Mouse (Mus musculus) splenic B cell, adult 2 months (primary cell): ENCODE results near the gene Sla2.
"Not testable (repeated sequence)": the region's sequence is repeated elsewhere in the genome, so short reads cannot be mapped to it uniquely, and the experiment has no call there.

Experiments
- DNase-seq: peaks from one replicate; pipeline ENCODE4 v3.0.0-alpha.2; 2011; ENCODE audit warnings: low read depth, low spot score
- H3K27me3 ChIP-seq: 2 replicates; pipeline ENCODE4 v1.6.1; 2012; ENCODE audit warnings: mild to moderate bottlenecking, low read length, moderate library complexity, mixed read lengths; ENCODE audit not compliant: control insufficient read depth, poor library complexity, insufficient read depth, severe bottlenecking
- H3K36me3 ChIP-seq: 2 replicates; pipeline ENCODE4 v1.6.1; 2012; ENCODE audit warnings: mild to moderate bottlenecking, low read length, moderate library complexity, mixed read lengths; ENCODE audit not compliant: control insufficient read depth, poor library complexity, insufficient read depth, severe bottlenecking

Gene Sla2

GRCm38 (mm10) chr2:156916419-156917125, 29.6 kb upstream of the Sla2 start:
- H3K27me3 ChIP-seq, result no peaks in the 10 kb centered on the region
- DNase-seq, result no peak
- no peaks in the 10 kb centered on the region for H3K36me3 ChIP-seq

GRCm38 (mm10) chr2:156915559-156915958, 28.6 kb upstream of the Sla2 start:
- H3K36me3 ChIP-seq, result no peaks in the 10 kb centered on the region
- DNase-seq, result no peak
- H3K27me3 ChIP-seq, result no peaks in the 10 kb centered on the region

DNA sequence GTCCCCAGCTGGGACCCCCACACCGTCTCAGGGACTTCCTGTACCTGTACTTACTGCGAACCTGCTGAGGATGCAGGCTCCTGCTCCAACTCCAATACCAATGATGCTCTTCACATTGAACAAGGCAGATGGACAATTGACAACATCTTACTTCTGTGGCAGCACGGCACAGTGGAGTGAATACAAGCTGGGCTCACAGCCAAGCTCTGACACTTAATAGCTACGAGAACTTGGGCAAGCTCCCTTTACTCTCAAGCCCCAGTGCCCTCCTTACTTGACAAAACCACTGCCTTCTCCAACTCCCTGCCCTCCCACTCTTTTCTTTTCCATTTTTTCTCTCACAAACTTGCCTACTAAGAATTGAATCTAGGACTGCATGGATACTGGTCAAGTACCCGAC, 26.2 kb upstream of the Sla2 start:
- DNase-seq, result no peak
- Histone ChIP-seq H3K36me3 (no peaks in the 10 kb centered on the region), H3K27me3 (no peaks in the 10 kb centered on the region)

DNA sequence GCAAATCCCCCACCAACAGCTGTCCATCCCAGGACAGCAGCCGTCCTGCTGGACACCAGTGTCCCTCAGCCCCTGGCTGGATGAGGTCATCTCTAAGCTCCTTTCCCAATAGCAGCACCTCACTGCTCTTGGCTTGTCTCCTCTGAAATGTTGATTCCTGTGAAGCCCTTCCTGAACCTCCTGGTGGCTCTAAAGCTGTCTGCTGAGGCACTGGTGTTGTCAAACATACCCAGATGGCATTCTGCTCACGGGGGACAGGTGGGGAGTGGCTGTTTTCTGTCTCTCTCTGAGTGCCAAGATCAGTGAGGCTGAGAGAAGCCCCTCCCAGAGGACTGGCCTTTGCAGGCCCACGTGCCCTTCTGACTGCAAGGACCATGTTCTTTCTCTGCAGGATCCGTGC, 18.9 kb upstream of the Sla2 start:
- DNase-seq, H3K27me3 ChIP-seq, H3K36me3 ChIP-seq: not testable (repeated sequence)

- DNase-seq, result no peak
- H3K36me3 ChIP-seq, result no peaks in the 10 kb centered on the region
- H3K27me3 ChIP-seq, result no peaks in the 10 kb centered on the region
Observed at GRCm38 (mm10) chr2:156904976-156905717, 18.2 kb upstream of the Sla2 start.

- H3K36me3 ChIP-seq, result no peaks in the 10 kb centered on the region
- no peaks in the 10 kb centered on the region for H3K27me3 ChIP-seq
- no peak for DNase-seq
Observed at GRCm38 (mm10) chr2:156903367-156903766, 16.4 kb upstream of the Sla2 start.

- H3K27me3 ChIP-seq, DNase-seq: not testable (repeated sequence)
Observed at GRCm38 (mm10) chr2:156902411-156902810, 15.4 kb upstream of the Sla2 start.

DNA sequence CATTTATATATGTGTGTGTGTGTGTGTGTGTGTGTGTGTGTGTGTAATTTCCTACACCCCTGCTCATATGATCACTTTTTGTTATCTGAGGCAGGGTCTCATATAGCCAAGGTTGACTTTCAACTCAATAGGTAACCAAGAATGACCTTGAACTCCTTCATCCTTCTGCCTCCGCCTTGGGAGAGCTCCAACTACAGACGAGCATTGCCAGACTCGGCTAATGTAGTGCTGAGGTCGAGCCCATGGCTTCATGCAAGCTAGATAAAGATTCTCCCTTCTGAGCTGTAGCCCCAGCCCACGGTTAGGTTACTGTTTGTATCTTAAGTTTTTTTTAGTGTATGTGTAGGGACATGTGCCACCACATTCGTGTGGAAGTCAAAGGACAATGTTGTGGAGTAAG, 14.9 kb upstream of the Sla2 start:
- no peaks in the 10 kb centered on the region for H3K36me3 ChIP-seq
- H3K27me3 ChIP-seq, result no peaks in the 10 kb centered on the region
- DNase-seq, result no peak

More at GRCm38 (mm10) chr2:156902411-156902810, 15.4 kb upstream of the Sla2 start:
- H3K36me3 ChIP-seq, result not testable (repeated sequence)

- DNase-seq, result no peak
- Histone ChIP-seq H3K36me3 (no peaks in the 10 kb centered on the region), H3K27me3 (no peaks in the 10 kb centered on the region)
Observed at GRCm38 (mm10) chr2:156901344-156901743, 14.4 kb upstream of the Sla2 start.

- Histone ChIP-seq H3K27me3 (no peaks in the 10 kb centered on the region), H3K36me3 (no peaks in the 10 kb centered on the region)
- no peak for DNase-seq
Observed at GRCm38 (mm10) chr2:156899184-156899583, 12.2 kb upstream of the Sla2 start.

DNA sequence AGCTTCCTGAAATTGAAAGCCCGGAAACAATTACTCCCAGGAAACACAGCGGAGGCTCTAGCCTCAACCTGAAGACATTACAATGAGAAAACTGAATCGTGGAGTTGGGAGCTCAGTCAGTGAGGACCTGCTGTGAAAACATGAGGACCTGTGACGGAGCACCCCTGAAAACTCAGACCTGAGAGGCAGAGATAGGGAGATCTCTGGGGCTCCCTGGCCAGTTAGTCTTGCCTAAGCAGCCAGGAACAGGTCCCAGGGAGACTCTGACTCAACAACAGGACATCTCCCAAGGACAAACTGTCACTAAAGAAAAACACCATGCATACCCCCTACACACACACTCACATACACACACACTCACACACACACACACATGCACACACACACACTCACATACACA, 11.4 kb upstream of the Sla2 start:
- no peaks in the 10 kb centered on the region for H3K27me3 ChIP-seq
- DNase-seq, result no peak
- no peaks in the 10 kb centered on the region for H3K36me3 ChIP-seq

- DNase-seq, result no peak
- no peaks in the 10 kb centered on the region for H3K27me3 ChIP-seq
- H3K36me3 ChIP-seq, result no peaks in the 10 kb centered on the region
Observed at GRCm38 (mm10) chr2:156897034-156897433, 10.0 kb upstream of the Sla2 start.

DNA sequence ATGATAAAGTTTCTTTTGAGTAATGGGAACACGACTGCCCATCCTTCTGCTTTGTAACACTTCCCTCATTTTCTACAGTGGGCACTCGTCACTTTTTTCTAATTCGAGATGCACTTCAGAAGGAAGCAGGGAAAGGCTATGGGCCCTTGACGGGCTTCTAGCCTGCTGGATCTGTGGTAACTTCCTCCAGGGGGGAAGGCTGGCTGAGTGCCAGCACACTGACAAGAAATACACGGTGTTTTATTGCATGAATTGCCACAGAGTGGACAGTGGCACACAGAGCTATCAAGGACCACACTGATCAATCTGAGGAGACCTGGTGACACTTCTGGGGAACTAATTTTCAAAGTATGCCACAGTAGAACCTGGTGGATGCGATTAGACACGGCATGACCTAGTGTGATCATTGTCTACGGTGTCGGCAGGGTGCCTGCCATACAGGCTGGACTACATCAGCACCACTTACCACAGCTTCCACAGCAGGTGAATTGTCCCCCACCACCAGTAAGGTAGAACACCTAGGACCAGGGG, 9.5 kb upstream of the Sla2 start:
- Histone ChIP-seq H3K36me3 (no peaks in the 10 kb centered on the region), H3K27me3 (no peaks in the 10 kb centered on the region)
- no peak for DNase-seq

GRCm38 (mm10) chr2:156894496-156895265, 7.7 kb upstream of the Sla2 start:
- no peak for DNase-seq
- Histone ChIP-seq H3K27me3 (no peaks in the 10 kb centered on the region), H3K36me3 (no peaks in the 10 kb centered on the region)

GRCm38 (mm10) chr2:156892821-156893220, 5.8 kb upstream of the Sla2 start:
- Histone ChIP-seq H3K36me3 (no peaks in the 10 kb centered on the region), H3K27me3 (no peaks in the 10 kb centered on the region)
- DNase-seq, result no peak
